Mouse (Mus musculus): Measurements from ENCODE around the gene Rundc3a. TPM values are rescaled to one million over a fixed set of nuclear protein-coding genes. Genes with fewer than 3 reads are reported as not detected.
"Not testable (repeated sequence)": the region's sequence is repeated elsewhere in the genome, so short reads cannot be mapped to it uniquely, and the experiment has no call there.

The Rundc3a gene
- polyA plus RNA-seq, 1 experiment from 2014 or later, result 161 TPM

DNA sequence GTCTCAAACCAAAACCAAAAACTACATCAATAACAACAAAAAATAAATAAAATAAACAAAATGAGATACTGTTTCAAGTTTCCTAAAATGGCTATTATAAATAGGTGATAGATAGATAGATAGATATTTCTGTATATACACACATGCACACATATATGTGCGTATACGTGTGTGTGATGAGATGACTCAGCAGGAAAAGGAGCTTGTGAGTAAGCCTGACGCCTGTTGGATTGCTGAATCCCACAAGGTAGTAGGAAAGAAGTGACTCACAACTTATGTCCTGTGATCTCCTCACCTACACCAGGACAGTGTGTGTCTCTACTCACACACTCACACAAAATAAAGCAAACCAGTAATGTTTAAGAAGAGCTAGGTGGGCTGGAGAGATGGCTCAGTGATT lies 10.4 kb upstream of the Rundc3a start:
- no peaks in the 10 kb centered on the region for H3K36me3 ChIP-seq
- H3K9ac ChIP-seq, result no peak overlapping the region
- no peak overlapping the region for H3K4me3 ChIP-seq
- H3K9me3 ChIP-seq, result 0 out of 2 replicates have a peak, but pooled peaks cover 6% of the 10 kb centered on the region
- WGBS, result 91% methylated on average over 3 of the region's 3 CpGs
- no peak for ATAC-seq (ENCODE audit: low read depth)
- peaks cover 7% of the 10 kb centered on the region; the same call in 1 of the 2 replicates for H3K4me1 ChIP-seq (replicated peaks)
- H3K27me3 ChIP-seq, result no peaks in the 10 kb centered on the region
- H3K4me2 ChIP-seq, result no peak overlapping the region
- H3K27ac ChIP-seq (replicated peaks), result no peak overlapping the region

DNA sequence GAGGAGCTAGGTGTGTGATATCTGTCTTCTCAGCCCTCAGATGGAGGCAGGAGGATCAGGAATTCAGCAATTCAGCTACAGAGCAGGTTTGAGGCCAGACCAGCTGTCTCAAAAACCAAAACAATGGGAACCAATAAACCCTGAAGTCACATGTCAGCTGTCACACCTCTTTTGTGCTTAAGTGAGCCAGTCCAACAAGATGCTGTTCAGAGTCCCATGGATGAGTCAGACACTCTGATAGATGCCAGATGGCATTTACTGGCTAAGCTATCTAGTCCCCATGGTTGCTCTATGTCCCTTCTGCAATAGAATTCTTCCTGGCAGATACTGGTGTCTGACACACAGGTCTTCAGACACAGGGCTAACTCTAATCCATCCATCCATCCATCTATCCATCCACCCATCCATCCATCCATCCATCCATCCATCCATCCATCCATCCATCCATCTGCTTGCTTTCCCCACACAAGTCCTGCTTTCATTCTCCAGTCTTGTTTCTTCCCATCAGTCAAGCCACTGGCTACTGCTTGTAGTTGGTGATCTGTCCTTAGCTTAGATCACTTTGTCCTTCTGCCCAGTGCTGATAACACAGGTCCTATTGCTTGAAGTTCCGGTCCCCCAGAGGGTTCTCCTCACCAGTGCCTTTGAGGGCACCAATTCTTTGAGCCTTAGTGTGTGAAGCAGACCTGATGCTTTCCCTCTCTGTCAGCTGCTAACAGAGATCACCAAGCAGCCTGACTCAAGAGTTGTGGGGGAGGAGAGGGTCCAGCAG lies 9.7 kb upstream of the Rundc3a start:
- no peaks in the 10 kb centered on the region for H3K27me3 ChIP-seq
- H3K27ac ChIP-seq (replicated peaks), result no peak overlapping the region
- no peaks in the 10 kb centered on the region for H3K36me3 ChIP-seq
- no peak overlapping the region for H3K4me2 ChIP-seq
- ATAC-seq (ENCODE audit: low read depth), result no peak
- H3K4me3 ChIP-seq, result no peak overlapping the region
- peaks cover 7% of the 10 kb centered on the region; the same call in 1 of the 2 replicates for H3K4me1 ChIP-seq (replicated peaks)
- H3K9me3 ChIP-seq, result 0 out of 2 replicates have a peak, but pooled peaks cover 6% of the 10 kb centered on the region
- 97% methylated on average over 1 of the region's 1 CpGs for WGBS
- no peak overlapping the region for H3K9ac ChIP-seq

DNA sequence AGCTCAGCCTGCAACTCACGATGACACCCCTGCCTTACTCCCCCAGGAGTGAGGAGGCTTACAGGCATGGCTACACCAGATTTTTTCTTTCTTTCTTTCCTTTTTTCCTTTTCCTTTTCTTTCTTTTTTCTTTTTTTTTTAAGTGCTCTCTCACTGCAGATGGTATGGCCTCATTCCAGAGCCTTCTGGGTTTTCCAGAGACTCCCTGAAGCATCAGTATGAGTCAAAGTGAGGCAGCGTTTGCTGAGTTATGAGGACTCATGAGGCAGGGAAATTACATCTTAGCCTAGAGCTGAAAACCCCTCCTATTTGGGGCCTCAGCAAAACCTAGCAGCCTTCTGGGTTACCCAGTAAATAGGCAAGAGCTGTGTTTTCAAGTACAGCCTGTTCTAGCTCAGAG lies 8.8 kb upstream of the Rundc3a start:
- Histone ChIP-seq H3K27me3 (no peaks in the 10 kb centered on the region), H3K9ac (no peak overlapping the region), H3K4me1 (replicated peaks) (peaks cover 7% of the 10 kb centered on the region; the same call in 1 of the 2 replicates), H3K27ac (replicated peaks) (no peak overlapping the region), H3K36me3 (no peaks in the 10 kb centered on the region), H3K4me2 (no peak overlapping the region), H3K4me3 (no peak overlapping the region), H3K9me3 (no peaks in the 10 kb centered on the region)
- WGBS, result 83% methylated on average over 2 of the region's 2 CpGs
- no peak for ATAC-seq (ENCODE audit: low read depth)

DNA sequence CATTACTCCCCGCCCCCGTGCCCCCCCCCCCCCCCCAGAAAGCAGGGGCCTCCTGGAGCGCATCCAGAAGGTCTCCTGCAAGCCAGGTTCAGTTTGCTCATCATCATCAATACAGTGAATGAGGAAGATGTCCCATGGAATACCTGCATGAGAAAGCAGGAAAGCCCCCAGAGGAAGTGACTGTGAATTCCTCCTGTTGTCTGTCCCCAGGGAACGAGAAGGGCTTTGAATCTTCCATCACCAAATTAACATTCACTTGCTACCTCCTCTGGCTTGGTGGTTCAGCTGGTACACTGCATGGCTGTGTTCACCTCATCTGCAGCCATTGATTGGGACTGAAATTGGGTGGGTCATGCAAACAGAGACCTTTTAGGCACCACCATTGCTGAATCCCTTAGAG lies 8.1 kb upstream of the Rundc3a start:
- H3K4me1 ChIP-seq (replicated peaks), result peaks cover 7% of the 10 kb centered on the region; the same call in 1 of the 2 replicates
- ATAC-seq (ENCODE audit: low read depth), result no peak
- WGBS, result 63% methylated on average over 4 of the region's 4 CpGs
- no peaks in the 10 kb centered on the region for H3K36me3 ChIP-seq
- H3K27ac ChIP-seq (replicated peaks), result no peak overlapping the region
- no peaks in the 10 kb centered on the region for H3K27me3 ChIP-seq
- H3K9ac ChIP-seq, result no peak overlapping the region
- H3K4me3 ChIP-seq, result no peak overlapping the region
- no peaks in the 10 kb centered on the region for H3K9me3 ChIP-seq
- no peak overlapping the region for H3K4me2 ChIP-seq

DNA sequence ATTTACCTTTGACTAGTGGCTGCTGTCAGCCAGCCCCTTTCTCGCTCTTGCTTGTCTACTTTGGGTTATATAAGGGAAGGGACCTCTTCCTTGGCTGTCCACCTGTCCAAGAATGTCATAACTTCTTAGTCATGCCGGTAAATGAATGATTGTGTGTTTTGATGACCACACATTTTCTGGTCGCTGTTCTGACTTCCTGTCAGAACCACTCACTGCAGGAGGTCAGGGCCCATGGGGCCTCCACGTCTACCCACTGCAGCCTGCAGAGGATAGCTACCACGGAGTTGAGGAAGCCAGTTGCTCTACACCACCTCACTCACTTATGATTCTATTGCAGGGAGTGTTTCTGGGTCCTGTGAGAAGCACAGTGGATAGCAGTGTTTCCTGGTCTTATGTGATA lies 7.1 kb upstream of the Rundc3a start:
- Histone ChIP-seq H3K27me3 (no peaks in the 10 kb centered on the region), H3K36me3 (no peaks in the 10 kb centered on the region), H3K4me1 (replicated peaks) (peaks cover 6% of the 10 kb centered on the region; the same call in 1 of the 2 replicates), H3K4me3 (no peak overlapping the region), H3K9ac (no peak overlapping the region), H3K9me3 (no peaks in the 10 kb centered on the region), H3K27ac (replicated peaks) (no peak overlapping the region), H3K4me2 (no peak overlapping the region)
- WGBS, result 61% methylated on average over 5 of the region's 5 CpGs
- no peak for ATAC-seq (ENCODE audit: low read depth)

DNA sequence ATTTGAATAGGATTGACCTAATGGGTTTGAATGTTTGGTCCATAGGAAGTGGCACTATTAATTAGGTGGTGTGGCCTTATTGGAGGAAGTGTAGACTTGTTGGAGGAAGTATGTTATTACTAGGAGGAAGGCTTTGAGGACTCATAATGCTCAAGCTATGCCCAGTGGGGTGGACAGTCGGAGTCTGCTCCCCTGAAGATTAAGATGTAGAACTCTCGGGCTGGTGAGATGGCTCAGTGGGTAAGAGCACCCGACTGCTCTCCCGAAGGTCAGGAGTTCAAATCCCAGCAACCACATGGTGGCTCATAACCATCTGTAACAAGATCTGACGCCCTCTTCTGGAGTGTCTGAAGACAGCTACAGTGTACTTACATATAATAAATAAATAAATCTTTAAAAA lies 3.8 kb upstream of the Rundc3a start:
- WGBS, result 91% methylated on average over 4 of the region's 5 CpGs
- peaks cover 16% of the 10 kb centered on the region for H3K4me1 ChIP-seq (replicated peaks)
- H3K4me2 ChIP-seq; H3K27ac ChIP-seq (replicated peaks); H3K4me3 ChIP-seq; H3K36me3 ChIP-seq; H3K9ac ChIP-seq; H3K9me3 ChIP-seq; H3K27me3 ChIP-seq; ATAC-seq (ENCODE audit: low read depth): not testable (repeated sequence)

DNA sequence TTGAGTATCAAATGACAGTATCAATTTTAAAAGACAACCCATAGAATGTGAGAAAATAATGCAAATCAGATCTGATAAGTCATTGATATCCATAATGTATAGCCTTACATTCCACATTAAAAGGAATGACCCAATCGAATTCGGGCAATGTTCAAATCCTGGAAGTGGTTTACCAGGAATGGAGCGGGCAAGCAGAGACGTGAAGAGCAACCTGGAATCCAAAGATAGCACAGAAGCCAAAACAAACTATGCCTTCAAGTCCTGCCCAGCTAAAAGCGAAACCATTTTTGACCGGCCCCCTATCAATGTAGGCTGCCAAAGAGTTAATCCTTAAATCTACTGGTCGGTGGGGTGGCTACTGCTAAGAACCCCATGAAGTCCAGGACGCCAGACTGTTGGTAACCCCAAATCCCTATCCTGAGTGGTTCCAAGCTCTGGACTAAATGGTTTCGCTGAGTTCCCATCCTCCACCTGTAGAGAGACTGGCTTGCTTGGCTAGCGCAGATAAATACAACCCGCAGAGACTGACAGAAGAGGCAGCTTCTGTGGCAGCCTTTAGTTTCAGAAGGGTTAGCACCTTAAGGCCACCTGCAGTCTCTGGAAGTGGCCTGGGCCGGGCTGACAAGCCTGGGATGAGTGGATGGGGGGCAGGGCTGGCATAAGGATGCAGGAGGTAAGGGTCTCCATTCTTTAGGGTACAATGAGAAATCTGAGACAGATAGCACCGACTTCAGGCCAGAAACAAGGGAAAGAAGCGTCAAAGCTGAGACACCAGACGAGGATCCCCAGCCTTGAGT lies 564 bp upstream of the Rundc3a start:
- WGBS, result 24% methylated on average over 15 of the region's 15 CpGs
- H3K4me2 ChIP-seq, result peak overlapping the region; percentile 99

DNA sequence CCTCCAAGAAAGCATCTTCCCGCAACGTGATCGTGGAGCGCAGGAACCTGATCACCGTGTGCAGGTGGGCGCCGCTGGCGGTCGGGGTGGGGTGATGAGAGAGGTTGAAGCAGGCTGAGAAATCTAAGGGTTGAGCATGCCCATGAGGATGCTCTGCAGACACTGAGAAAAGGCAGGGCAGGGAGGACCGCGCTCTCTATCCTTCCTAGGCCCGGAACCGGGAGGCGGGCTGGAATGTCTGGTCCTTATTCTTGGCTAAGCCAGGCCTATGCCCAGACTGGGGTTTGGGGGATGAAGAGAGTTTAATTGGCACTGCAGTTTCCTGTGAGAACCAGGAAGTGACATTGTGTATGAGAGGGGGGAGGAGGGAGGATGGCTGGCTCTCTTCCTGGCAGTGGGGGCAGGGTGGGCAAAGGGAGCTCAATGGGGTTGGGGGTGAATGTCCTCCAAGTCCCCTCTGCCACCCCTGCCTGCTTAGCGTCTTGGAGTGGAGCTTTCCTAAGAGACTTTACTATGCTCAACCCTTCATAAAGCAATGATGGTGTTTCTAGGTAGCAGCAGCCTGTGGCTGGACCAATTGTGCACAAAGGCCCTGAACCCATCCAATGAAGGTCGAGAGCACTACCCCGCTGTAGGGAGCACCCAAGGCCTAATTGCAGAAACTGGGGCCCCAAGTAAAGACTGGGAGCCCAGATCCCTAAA lies 667 bp downstream of the Rundc3a start:
- Histone ChIP-seq H3K4me1 (replicated peaks) (peaks cover 61% of the 10 kb centered on the region), H3K36me3 (peaks cover 7% of the 10 kb centered on the region; the same call in 1 of the 2 replicates), H3K9ac (peak overlapping the region; percentile 96), H3K4me3 (peak overlapping the region; percentile 84), H3K27me3 (peaks cover 2% of the 10 kb centered on the region; the same call in 1 of the 2 replicates), H3K27ac (replicated peaks) (peak overlapping the region; percentile 98), H3K9me3 (no peaks in the 10 kb centered on the region), H3K4me2 (peak overlapping the region; percentile 99)
- ATAC-seq (ENCODE audit: low read depth), result peak; percentile 64
- WGBS, result 5% methylated on average over 17 of the region's 17 CpGs

More for the DNA sequence above, 564 bp upstream of the Rundc3a start:
- peak overlapping the region; percentile 98 for H3K27ac ChIP-seq (replicated peaks)
- peaks cover 48% of the 10 kb centered on the region for H3K4me1 ChIP-seq (replicated peaks)
- H3K9ac ChIP-seq, result peak overlapping the region; percentile 68
- no peaks in the 10 kb centered on the region for H3K27me3 ChIP-seq
- no peaks in the 10 kb centered on the region for H3K9me3 ChIP-seq
- H3K4me3 ChIP-seq, result peak overlapping the region; percentile 84
- H3K36me3 ChIP-seq, result no peaks in the 10 kb centered on the region
- peak; percentile 40 for ATAC-seq (ENCODE audit: low read depth)

DNA sequence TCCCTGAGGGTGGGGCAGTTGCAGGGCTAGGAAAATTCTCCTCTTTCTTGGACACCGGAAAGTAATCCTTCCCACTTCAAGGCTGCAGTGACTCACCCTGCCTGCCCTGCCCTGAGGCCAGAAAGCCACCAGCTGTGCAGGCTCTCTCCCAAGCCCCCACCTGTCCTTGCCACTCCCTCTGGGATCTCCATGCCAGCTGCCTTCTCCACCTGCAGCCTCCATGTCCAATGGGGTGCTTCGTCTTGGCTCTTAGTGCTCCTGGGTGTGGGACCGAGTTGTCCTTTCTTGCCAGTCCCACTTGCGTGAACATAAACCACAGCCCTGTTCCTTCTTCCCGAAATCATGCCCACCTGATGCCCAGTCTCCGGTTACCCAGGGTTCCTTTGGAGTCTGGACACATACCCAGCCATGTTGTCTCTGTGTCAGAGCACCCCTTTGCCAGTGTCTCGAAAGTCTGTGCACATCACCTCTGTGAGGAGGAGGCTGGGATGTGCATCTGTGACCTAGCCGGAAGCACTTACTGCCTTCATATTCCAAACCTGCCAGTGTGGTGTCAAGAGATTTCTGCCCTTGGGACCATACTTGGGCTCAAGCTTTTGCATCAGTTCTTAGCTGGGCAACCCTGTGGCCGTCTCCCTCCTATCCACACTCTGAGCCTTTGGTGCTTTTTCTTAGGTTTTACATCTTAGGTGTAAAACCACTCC lies 1.4 kb downstream of the Rundc3a start:
- Histone ChIP-seq H3K4me1 (replicated peaks) (peaks cover 68% of the 10 kb centered on the region), H3K27ac (replicated peaks) (peak overlapping the region; percentile 98), H3K9me3 (no peaks in the 10 kb centered on the region), H3K9ac (peak overlapping the region; percentile 96), H3K36me3 (peaks cover 14% of the 10 kb centered on the region), H3K27me3 (peaks cover 9% of the 10 kb centered on the region), H3K4me3 (peak overlapping the region; percentile 84), H3K4me2 (peak overlapping the region; percentile 99)
- ATAC-seq (ENCODE audit: low read depth), result no peak
- WGBS, result 60% methylated on average over 9 of the region's 9 CpGs

DNA sequence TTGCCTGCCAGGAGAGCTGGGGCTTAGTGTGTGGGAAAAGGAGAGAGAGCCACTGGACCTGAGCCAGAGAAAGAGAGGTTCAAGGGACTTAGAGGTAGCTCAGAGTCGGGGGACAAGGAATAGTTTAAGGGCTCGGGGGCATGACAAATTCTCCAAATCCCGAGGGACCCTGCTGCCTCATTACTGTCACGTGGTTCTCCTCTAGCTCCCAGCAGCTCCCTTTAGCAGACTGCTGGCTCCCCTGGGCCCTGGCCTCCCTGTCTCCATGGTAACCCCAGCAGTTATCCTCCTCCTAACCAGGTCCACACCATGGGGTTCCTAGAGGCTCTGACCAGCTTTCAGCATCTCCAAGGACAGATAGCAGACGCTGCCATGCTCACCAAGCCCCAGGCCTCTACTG lies 2.0 kb downstream of the Rundc3a start:
- Histone ChIP-seq H3K4me1 (replicated peaks) (peaks cover 74% of the 10 kb centered on the region), H3K9me3 (no peaks in the 10 kb centered on the region), H3K27ac (replicated peaks) (peak overlapping the region; percentile 98), H3K36me3 (peaks cover 21% of the 10 kb centered on the region), H3K4me3 (peak overlapping the region; percentile 84), H3K27me3 (peaks cover 12% of the 10 kb centered on the region), H3K4me2 (peak overlapping the region; percentile 99), H3K9ac (peak overlapping the region; percentile 96)
- ATAC-seq (ENCODE audit: low read depth), result peak; percentile 20; the same call in 1 of the 2 replicates
- WGBS, result 1% methylated on average over 5 of the region's 5 CpGs

DNA sequence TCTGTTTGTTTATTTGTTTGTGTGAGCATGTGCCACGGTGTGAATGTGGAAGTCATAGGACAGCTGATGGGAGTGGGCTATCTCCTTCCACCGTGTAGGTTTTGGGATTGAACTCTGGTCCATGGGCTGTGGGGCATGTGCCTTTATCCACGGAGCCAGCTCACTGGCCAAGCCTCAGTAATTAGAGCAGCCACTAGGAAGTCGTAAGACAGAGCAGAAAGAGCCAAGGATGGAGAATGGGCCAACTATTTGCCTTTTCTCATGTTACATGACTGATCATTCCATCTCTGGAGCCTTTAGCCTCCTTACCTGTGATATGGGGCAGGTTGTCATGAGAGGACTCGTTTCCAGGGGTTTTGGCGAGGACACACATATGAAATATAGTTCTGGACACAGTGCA lies 3.1 kb downstream of the Rundc3a start:
- no peak for ATAC-seq (ENCODE audit: low read depth)
- Histone ChIP-seq H3K9ac (peak overlapping the region; percentile 96), H3K4me3 (peak overlapping the region; percentile 84), H3K9me3 (no peaks in the 10 kb centered on the region), H3K4me1 (replicated peaks) (peaks cover 84% of the 10 kb centered on the region), H3K36me3 (peaks cover 31% of the 10 kb centered on the region), H3K4me2 (peak overlapping the region; percentile 99), H3K27ac (replicated peaks) (peak overlapping the region; percentile 98), H3K27me3 (peaks cover 19% of the 10 kb centered on the region)
- 51% methylated on average over 6 of the region's 6 CpGs for WGBS
